Mouse (Mus musculus) bone marrow, adult 2 months (tissue): Measurements from ENCODE around the gene Smndc1. TPM values are rescaled to one million over a fixed set of nuclear protein-coding genes. Genes with fewer than 3 reads are reported as not detected.

ENCODE experiments used
- H3K27ac ChIP-seq: fragments of 200-500 bp; 2 replicates; pipeline ENCODE4 v1.5.1; 2012; ENCODE audit warnings: low read depth, mild to moderate bottlenecking, control low read depth, inconsistent platforms, low read length; ENCODE audit not compliant: control insufficient read depth, poor library complexity, insufficient read depth
- H3K4me1 ChIP-seq: fragments of 200-500 bp; 2 replicates; pipeline ENCODE4 v1.6.1; 2011; ENCODE audit warnings: low read length; ENCODE audit not compliant: control insufficient read depth, insufficient read depth
- H3K4me3 ChIP-seq: fragments of 200-500 bp; replicated peaks from 2 replicates; pipeline ENCODE3; 2011; ENCODE audit warnings: mild to moderate bottlenecking, low read depth, low read length, control low read depth; ENCODE audit not compliant: control insufficient read depth
- CTCF ChIP-seq: fragments of 200-500 bp; IDR thresholded peaks from 2 replicates; pipeline ENCODE4 v1.5.1; 2011; ENCODE audit warnings: low read length, control low read depth; ENCODE audit not compliant: control insufficient read depth, insufficient read depth
- POLR2A ChIP-seq: fragments of 200-500 bp; IDR thresholded peaks from 2 replicates; pipeline ENCODE4 v1.6.1; 2011; ENCODE audit warnings: low read depth, mild to moderate bottlenecking, control low read depth, low read length, borderline replicate concordance; ENCODE audit not compliant: control insufficient read depth
- WGBS: fragments of 180-500 bp; shearing (Covaris S2); methylation state at CpG from one replicate; pipeline ENCODE4 v1.1.7; 2018; 5-methylcytosine and 5-hydroxymethylcytosine counted together
- polyA plus RNA-seq: library from polyadenylated mRNA; stranded (reverse); fragments of >200 nt; gene quantifications from 2 replicates; pipeline ENCODE4 v1.2.4, GENCODE M21; 2011; ENCODE audit warnings: low replicate concordance; ENCODE audit not compliant: missing spikeins, insufficient read depth, insufficient read length

The Smndc1 gene
- 28.2 and 41.2 TPM in 2 replicates for polyA plus RNA-seq

- peak within 1 kb of the TSS; percentile 87 for H3K4me3 ChIP-seq
- H3K4me1 ChIP-seq = peaks cover 1% of the 10 kb centered on the region; the same call in 1 of the 2 replicates
- WGBS = under 1% methylated on average over 48 of the region's 48 CpGs
- H3K27ac ChIP-seq = peak within 1 kb of the TSS; percentile 96
- no peak for TF ChIP-seq CTCF
- TF ChIP-seq POLR2A = peak; percentile 78
Observed at GRCm38 (mm10) chr19:53390495-53391007, at the start of gene Smndc1. Smndc1 (minus strand) TSS chr19:53390578.

GRCm38 (mm10) chr19:53439340-53439739 is 49.0 kb upstream of the Smndc1 start:
- peaks cover 9% of the 10 kb centered on the region for H3K4me1 ChIP-seq
- WGBS = 74% methylated on average over 7 of the region's 7 CpGs
- H3K27ac ChIP-seq = 0 out of 2 replicates have a peak overlapping the region, but pooled peaks have one; percentile 29
- no peak for TF ChIP-seq POLR2A
- TF ChIP-seq CTCF = no peak
- no peak overlapping the region for H3K4me3 ChIP-seq

- H3K27ac ChIP-seq = no peak overlapping the region
- no peak for TF ChIP-seq CTCF
- no peak for TF ChIP-seq POLR2A
- peaks cover 9% of the 10 kb centered on the region for H3K4me1 ChIP-seq
- H3K4me3 ChIP-seq = no peak overlapping the region
- 81% methylated on average over 8 of the region's 8 CpGs for WGBS
Observed at GRCm38 (mm10) chr19:53437991-53438390, 47.6 kb upstream of the Smndc1 start.

GRCm38 (mm10) chr19:53437311-53437958 is 47.1 kb upstream of the Smndc1 start:
- Histone ChIP-seq H3K27ac (no peak overlapping the region), H3K4me3 (no peak overlapping the region), H3K4me1 (peaks cover 10% of the 10 kb centered on the region)
- 79% methylated on average over 8 of the region's 8 CpGs for WGBS
- TF ChIP-seq POLR2A (no peak), CTCF (no peak)

GRCm38 (mm10) chr19:53433949-53434689 is 43.7 kb upstream of the Smndc1 start:
- H3K4me1 ChIP-seq = peaks cover 5% of the 10 kb centered on the region
- TF ChIP-seq POLR2A (no peak), CTCF (no peak)

GRCm38 (mm10) chr19:53431003-53431402 is 40.6 kb upstream of the Smndc1 start:
- peaks cover 5% of the 10 kb centered on the region for H3K4me1 ChIP-seq
- TF ChIP-seq CTCF (no peak), POLR2A (no peak)
- H3K4me3 ChIP-seq = no peak overlapping the region
- 90% methylated on average over 11 of the region's 11 CpGs for WGBS
- no peak overlapping the region for H3K27ac ChIP-seq

More at GRCm38 (mm10) chr19:53433949-53434689, 43.7 kb upstream of the Smndc1 start:
- no peak overlapping the region for H3K27ac ChIP-seq
- no peak overlapping the region for H3K4me3 ChIP-seq
- WGBS = 55% methylated on average over 10 of the region's 10 CpGs

- 83% methylated on average over 9 of the region's 9 CpGs for WGBS
- TF ChIP-seq CTCF (no peak), POLR2A (no peak)
- H3K4me1 ChIP-seq = peaks cover 4% of the 10 kb centered on the region
- H3K27ac ChIP-seq = no peak overlapping the region
- H3K4me3 ChIP-seq = no peak overlapping the region
Observed at GRCm38 (mm10) chr19:53430356-53430755, 40.0 kb upstream of the Smndc1 start.

- Histone ChIP-seq H3K27ac (no peak overlapping the region), H3K4me1 (peaks cover 6% of the 10 kb centered on the region; the same call in 1 of the 2 replicates), H3K4me3 (no peak overlapping the region)
- no peak for TF ChIP-seq POLR2A
- TF ChIP-seq CTCF = no peak
- 69% methylated on average over 8 of the region's 8 CpGs for WGBS
Observed at GRCm38 (mm10) chr19:53427817-53428216, 37.4 kb upstream of the Smndc1 start.
